Mouse (Mus musculus) cerebellum, postnatal 10 days (tissue): Measurements from ENCODE around the gene Dchs1.
"Not testable (repeated sequence)": the region's sequence is repeated elsewhere in the genome, so short reads cannot be mapped to it uniquely, and the experiment has no call there.

Experiments used
- DNase-seq, 2 experiments: peaks; one replicate each; pipeline ENCODE4 v3.0.0; 2021; ENCODE audit warnings: mixed read lengths in 2 of 2

Dchs1 gene

DNA sequence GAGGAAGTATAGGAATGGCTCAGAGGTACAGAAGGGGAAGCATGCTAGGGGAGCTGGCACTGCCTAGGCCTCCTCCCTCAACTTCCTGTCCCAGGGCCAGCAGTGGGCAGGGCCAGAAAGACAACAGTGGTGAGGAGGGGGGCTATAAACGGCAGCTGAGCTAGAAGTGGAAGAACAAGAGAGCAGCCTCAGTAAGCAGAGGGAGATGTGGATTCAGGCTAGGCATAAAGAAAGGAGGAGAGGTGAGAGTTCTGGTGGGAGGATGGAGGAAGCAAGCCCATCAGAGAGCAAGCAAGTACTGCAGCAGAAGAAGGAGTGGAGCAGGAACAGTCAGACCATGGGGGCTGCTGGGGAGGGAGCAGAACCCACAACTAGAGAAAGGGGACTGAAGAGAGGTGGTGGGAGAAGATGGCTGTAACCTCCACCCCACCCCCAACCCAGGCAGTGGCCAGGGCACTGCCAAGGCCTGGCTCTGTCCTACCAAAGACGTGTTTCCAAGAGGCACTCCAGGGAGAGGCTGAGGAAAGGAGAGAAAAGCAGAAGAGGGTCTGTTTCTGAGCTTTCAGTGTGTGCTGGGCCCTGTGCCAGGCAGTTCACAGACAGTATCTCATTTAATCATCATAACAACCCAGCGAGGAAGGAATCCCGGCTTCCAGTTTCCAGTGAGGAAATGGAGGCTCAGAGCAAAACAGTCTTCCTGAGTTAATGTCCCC is 8.7 kb downstream of the Dchs1 start:
- peak; percentile 65 to 77 for DNase-seq

DNA sequence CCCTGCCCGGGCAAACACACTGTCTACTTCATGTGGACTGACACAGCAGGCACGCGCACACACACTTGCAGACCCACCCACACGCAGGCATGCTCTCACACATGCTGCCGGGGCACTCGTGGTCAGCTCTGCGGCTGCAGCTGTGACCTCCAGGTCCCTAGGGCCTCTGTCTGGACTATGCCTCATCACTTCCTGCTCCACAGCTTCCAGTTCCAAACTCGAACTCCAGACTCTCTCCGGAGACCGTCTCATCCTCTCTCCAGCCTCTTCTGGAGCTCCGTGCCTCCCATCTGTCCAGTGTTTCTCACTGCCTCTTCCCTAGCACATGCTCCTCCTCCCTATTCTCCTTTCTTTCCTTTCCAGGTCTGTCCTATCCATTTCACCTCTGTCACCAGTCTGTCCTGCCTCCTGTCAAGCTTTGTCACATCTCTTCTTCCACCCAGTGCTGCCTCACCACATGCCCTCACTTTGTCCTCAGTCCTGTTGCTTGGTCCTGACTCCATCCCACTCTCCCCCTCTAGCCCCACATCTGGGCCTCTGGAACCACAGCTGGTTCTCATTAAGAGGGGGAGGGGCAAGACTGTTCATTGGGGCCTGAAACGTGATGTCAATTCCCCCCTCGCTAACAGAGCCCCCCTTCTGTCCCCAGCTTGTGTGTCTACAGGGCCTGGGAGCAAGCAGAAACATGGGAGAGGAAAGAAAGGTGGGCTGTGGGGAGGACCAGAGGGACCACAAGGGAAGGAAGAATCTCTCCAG is 9.5 kb downstream of the Dchs1 start:
- DNase-seq = no peak

DNA sequence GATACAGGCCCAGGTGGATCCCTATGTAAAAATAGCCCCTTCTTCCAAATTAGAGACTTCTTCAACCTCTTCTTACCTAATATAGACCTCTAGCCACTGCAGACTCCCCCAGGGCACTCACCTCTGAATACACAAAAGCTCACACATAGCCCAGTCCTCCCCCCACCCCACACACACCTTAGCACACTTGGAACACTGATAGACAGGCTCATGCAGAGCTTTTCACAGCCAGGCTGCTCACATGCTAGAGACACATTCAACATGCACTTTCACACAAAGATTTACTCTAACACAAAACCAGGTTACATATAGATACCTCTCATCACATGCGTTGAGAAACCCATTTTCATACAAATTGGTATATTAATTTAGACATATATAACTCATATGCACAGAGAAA is 10.1 kb downstream of the Dchs1 start:
- no peak for DNase-seq

DNA sequence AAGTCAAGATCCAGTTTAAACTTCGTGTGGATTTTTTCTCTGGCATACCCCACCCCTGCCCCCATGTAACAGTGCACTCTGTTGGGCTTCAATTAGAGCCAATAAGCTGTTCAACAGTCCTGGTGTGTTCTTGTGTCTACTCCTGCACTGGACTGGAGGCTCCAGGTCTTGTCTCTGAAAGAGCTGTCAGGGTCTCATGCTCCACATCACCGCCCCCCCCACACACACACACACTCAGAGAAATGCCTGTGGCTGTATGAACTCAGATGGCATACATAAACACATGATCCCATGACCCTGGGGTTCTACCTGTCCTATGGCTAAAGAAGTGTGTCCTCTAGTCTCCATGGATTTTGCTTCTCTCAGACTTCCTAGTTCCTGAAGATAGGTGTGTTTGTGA is 11.4 kb downstream of the Dchs1 start:
- no peak for DNase-seq

DNA sequence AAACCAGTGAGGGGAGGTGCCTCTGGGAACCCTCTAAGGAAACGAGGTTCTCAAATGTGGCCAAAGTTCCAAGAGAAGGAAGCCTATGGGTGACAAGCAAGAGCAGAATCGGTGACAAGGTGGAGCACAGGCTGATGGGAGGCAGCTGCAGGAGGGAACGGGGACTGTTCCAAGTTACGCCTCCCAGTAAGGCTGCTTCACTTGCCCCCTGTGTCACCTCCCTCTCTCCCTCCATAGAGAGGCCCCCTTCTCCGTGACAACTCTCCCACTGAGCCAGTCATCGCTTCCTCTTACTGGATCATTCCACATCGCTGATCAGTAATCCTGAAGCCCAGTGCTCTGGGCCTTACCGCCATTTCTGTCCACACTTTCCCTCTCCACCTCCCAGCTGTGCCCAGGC is 12.8 kb downstream of the Dchs1 start:
- no peak for DNase-seq

DNA sequence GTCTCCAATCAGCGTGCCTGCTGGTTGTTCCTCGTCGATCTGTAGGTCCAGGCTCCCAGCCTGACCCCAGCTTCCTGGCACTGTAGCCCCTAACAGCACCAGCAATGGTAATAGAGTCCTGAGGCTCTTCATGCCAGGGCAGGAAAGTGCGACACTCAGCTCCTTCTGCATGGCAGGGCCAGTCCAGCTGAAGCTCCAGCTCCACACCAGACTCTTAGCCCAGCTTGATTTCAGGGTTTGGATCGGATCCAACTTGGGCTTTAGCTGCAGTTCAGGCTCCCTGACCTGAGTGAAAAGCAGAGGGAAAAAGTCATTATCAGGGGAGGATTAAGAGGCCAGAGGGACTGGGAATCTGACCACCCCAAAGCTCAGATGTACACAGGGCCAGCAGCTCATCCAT is 14.4 kb downstream of the Dchs1 start:
- DNase-seq = peak; percentile 53 to 54

DNA sequence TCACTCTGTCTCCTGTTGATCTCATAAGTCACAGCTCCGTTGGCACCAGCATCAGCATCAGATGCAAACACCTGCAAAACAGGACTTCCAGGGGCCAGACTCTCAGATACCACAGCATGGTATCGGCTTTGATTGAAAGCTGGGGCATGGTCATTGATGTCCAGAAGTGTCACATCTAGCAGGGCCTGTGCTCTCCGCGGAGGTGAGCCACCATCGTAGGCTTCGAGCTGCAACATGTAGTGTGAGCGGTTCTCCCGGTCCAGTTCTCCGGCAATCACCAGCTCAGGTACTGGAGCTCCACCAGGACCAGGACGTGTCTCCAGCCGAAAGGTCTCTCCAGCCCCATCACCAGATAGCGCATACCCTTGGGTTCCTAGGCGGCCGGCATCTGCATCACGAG is 15.1 kb downstream of the Dchs1 start:
- DNase-seq = no peak

DNA sequence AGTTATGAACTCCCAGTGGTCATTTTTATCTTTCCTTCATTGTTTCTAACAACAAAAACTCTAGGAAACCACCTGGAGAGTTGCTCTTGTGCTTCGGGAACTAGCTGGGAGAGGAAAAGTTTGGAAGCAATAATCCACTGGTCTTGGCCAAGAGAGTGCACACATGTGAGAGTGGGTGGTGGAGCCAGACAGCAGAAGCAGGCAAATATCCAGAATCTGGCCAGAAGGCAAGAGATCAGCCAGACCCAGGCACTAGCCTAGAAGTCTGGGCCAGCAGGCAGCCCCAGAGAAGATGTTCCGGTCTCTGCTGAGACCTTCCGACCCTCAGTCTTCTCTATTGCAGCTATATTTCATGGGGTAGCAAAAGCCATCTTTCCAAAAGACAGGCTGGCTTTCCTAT is 17.5 kb downstream of the Dchs1 start:
- no peak for DNase-seq

DNA sequence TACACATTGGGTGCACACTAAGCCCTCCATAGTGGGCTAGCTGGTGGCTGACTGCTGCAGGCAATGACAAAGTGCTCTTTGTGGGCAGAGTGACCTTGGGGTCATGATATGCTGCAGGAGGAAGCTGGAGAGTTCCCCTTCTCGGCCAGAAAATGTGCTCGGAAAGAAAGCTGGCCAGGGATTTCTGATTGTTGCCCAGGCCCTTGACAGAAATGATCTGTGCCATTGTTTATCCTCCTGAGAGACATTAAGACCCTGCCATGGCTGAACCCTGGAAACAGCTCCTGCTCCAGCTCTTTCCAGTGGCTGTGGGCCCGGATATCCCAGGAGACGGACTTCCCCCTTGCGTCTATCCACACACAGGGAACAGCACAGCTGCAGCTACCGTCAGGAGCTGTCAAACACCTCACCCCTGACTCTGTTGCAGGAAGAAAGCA is 19.7 kb downstream of the Dchs1 start:
- DNase-seq = no peak

DNA sequence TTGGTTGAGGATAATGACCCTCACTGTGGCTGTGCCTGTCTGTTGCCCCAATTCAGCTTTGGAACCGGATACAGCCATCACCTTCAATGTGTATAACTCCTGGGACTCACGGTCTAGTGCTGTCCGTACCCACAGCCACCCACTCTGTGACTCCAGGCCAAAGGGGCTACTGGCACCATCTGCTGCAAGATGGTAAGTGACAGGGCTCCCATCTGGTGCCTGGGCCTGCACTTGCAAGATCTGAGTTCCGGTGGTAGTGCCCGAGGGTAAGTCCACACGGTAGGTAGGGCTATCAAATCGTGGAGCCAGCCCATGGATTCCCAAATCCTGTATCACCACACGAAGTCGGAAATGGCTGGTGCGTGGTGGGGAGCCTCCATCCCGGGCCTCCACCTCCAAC is 23.1 kb downstream of the Dchs1 start:
- peak; percentile 52 to 73 for DNase-seq

DNA sequence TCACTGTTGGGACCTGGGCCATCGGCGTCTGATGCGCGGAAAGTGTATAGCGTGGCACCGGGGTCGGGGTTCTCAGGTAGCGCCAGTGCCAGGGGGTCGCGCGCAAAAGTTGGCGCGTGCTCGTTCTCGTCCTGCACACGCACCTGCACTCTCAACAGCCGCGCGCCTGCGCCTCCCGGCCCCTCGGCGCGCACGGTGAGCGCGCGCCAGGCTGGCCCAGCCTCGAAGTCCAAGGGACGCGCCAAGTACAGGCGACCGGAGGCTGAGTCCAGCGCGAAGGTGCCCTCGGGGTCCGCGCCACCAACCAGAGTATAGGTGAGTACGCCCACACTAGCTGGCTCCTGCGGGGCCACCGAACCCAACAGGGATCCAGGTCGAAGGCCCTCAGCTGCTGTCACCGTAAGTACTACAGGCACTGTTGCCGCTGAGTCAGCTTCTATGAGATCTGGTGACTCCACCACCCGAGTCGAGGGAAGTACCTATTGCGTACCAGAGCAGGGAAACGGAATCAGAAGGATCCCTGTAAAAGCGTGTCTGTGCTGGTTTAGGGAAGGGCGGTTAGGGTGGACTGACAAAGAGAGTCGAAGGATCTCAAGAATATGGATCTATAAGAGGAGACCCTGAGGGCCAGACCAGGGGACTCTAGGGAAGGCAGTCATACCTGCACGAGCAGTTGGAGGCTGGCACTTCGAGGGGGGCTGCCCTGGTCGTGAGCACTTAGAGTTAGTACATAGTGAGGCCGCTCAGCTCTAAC is 24.8 kb downstream of the Dchs1 start:
- DNase-seq = no peak

DNA sequence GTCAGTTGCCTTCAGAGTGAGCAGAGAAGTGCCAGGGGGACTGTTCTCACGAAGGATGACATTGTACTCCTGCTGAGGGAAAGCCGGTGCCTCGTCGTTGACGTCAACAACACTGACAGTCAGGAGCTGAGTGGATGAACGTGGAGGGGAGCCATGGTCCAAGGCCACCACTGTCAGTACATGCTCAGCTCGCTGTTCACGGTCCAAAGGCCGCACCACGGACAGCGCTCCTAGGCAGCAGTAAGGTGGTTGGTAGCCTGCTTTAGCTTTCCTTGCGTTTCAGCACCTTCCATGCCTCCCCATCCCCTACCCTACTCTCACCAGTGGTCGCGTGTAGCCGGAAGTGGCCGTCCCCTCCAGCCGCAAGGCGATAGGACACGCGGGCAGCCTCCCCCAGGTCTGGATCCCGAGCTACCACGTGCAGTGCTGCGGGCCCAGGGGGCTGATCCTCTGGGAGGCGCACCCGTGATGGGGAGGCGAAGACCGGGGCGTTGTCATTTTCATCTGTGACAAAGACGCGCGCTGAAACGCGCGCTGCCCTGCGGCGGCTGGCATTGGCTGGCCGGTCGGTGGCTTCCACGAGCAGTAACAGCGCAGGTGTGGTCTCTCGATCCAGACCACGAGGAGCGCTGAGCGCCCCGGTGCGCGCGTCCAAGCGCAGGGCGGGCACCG is 25.5 kb downstream of the Dchs1 start:
- DNase-seq = no peak

DNA sequence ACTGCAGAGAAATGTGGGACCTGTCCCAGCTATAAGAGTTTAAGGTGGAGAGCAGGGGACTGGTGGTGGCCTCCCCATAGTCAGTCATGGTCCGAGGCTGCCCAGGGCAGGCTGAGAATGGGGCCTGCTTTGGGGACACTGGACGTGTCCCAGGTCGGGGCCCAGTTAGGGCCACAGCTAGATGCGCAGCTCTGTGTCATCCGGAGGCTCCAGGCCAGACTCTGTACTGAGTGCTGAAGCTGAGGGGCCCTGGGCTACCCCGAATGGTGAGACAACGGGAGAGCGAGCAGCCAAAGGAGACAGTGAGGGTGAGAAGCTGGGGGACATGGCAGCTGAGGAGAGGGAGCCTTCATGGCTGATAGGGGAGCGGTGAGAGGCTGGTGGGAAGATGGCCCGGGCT is 34.2 kb downstream of the Dchs1 start:
- no peak for DNase-seq

DNA sequence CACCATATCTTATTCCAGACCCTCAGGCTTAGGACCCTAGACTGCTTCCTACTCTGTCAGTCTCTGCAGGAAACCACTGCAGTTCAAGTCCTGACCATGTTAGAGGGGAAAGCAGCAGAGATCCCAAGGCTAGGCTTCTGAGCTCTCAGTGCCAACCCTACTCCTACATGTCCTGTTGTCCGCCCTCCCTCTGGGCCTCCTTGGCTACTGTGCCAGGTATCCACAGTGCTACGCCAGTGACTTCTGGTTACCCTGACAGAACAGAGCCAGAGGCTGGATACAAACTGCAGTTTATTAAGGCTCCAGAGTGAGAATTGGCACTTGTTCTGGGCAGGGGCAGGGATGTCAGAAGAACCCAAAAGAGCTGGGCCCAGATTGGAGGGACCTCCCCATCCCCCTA is 34.7 kb downstream of the Dchs1 start:
- peak; percentile 61 for DNase-seq

DNA sequence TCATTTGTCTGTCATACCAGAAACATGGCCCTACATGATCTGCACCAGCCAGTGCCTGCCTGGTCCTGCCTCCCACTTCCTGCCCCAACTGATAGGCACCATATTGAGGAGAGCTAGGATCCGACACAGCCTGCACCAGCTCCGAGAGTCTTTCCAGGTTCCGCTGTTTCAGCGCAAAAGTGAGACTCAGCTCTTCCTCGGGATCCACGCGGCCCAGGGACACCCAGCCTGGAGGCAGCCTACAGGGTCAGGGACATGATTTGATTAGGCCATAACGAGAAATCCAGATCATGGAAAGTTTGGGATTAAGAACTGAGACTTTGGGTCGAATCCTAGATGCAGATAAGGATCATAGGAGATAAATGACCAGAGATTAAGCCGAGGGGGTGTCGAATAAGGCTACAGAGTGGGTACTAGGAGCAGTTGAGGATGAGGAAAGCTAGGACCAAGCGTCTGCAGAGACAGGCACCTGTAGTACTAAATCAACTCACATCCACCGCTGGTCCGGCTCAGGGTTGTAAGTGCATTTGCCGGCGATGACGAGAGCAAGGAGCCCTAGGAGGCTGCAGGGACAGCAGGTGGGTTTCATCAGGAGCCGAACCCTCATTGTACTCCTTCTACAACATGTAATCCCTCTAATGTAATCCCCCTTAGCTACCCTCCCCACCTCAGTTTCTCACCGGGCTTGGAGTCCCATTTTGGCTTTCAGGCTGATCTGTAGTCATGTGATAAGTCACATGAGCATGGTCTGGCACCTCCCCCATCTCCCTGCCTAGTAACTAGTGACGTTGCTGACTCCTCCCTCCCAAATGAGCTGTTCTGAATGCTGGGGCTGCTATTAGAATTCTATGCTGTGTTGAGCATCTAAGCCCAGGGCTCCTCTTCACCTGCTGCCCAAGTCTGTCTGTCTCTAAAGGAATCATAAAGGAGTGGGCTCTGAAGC is 35.7 kb downstream of the Dchs1 start, which contains the start of gene Tpp1:
TSS of gene Tpp1 (minus strand) at position 745 of the 943 bp plus-strand sequence.
- DNase-seq = peak; percentile 96

DNA sequence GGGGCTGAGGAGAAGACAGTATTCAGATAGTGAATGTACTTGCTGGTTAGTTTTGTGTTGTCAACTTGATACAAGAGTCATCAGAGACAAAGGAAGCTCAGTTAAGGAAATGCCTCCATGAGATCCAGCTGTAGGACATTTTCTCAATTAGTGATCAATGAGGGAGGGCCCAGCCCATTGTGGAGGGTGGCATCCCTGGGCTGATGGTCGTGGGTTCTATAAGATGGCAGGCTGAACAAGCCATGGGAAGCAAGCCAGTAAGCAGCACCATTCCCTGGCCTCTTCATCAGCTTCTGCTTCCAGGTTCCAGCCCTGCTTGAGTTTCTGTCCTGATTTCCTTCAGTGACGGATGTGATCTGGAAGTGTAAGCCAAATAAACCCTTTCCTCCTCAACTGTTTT is 39.7 kb downstream of the Dchs1 start:
- DNase-seq = no peak

DNA sequence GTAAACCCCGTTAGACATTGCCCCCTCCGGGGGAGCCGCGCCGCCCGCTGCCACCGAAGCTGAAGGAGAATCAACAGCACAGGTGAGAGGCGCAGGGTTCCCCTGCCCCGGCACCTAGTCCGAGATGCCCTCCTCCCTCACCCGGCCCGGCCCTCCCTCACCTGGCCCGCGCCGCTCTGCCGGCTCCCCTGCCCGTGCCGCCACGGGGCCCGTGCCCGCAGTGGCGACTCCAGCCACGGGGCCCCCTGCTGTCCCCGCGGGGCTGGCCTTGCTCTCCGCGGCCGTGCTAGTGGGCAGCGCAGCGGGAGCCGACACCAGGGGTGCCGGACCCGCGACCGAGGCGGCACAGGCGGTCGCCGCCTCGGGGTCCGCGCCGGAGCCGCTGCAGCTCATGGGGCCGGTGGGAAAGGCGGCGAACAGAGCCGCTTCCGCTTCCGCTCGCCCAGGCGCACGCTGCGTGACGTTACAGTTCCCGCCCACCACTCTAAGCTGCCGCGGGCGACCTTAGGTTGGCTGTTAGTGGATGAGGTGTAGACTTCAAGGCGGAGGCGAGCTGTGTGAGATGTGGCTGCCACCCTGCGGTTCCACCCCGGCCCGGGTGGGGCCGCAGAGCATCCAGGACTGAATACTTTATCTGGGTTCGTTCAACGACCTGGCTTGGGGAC is 43.4 kb downstream of the Dchs1 start, which contains the start of gene Taf10:
TSS of gene Taf10 (minus strand) at position 436 of the 665 bp plus-strand sequence.
- peak; percentile 93 to 94 for DNase-seq

DNA sequence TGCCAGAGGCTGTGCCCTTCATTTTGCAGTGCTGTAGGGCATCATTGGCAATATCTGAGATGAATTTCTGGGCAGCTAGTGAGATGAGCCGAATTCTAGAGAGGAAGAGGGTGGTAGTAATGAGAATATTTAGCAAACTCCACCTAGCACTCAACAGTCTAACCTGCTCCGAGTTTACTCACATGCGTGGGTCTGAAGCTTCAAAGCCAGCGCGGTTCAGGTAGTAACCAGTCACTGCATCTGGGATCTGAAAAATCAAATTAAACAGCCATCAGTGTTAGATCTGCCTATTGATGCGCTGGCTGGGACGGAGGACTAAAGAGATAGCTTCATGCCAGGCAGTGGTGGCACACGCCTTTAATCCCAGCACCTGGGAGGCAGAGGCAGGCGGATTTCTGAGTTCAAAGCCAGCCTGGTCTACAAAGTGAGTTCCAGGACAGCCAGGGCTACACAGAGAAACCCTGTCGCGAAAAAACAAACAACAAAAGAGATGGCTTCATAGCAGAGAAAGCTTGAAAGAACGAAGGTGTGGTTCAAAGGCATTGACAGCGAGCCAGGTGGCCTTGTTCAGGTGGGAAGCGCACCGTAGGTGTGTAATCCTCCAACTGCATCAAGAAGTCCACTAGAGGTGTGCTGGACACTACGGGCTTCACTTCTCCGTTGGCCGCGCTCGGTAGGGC is 44.1 kb downstream of the Dchs1 start:
- DNase-seq = not testable (repeated sequence)

DNA sequence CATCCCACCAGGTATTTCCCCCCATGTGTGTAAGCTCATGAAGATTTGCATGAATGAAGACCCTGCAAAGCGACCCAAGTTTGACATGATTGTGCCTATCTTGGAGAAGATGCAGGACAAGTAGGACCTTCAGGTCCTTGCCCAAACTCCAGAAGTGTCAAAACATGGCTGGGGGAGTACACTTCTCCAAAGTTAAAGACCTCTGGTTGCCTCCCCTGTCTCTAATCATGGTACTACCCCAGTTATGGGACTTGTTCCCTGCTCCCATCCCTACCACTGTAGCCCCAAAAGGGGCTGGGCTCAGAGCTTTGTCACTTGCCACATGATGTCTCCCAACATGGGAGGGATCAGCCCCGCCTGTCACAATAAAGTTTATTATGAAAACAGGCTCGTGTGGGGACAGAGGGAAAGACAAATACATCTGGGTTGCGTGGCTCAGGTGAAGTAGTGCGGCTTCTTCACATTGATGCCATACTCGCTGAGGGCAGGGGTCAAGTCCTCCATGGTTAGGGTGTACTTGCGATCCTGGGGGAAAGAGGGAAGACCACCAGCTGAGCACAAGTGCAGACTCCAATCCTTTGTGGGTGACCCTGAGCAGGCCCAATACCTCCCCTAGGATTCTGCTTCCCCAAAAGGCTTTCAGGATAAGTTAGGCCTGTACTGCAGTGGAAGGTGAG is 44.8 kb downstream of the Dchs1 start:
- peak in 1 of 2 experiments; percentile 3 for DNase-seq

DNA sequence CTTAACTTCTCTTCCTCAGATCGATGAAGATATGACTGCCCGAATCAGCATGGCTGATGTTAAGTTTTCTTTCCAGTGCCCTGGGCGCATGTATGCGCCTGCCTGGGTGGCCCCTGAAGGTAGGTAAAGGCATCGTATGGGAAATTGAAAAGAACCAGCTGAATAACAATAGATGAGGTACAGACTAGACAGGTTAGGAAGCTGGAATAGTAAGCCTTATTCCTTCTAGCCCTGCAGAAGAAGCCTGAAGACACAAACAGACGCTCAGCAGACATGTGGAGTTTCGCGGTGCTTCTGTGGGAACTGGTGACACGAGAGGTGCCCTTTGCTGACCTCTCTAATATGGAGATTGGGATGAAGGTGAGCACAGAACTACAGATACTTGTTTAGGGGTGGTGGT is 45.5 kb downstream of the Dchs1 start:
- DNase-seq = peak in 1 of 2 experiments; percentile 1
